Mouse (Mus musculus): ENCODE measurements around the gene 4930535I16Rik. TPM values are rescaled to one million over a fixed set of nuclear protein-coding genes. Genes with fewer than 3 reads are reported as not detected.
A peak's percentile ranks its signal among the peaks of the same experiment; 100 is the strongest.

Gene 4930535I16Rik
- polyA plus RNA-seq, 1 experiment from 2014 or later: not detected

- Histone ChIP-seq H3K4me2 (peak within 1 kb of the TSS; percentile 79), H3K9ac (peak within 1 kb of the TSS; percentile 86), H3K9me3 (no peaks in the 10 kb centered on the region), H3K27ac (replicated peaks) (peak within 1 kb of the TSS; percentile 79), H3K27me3 (no peaks in the 10 kb centered on the region), H3K36me3 (peaks cover 7% of the 10 kb centered on the region), H3K4me1 (replicated peaks) (peaks cover 26% of the 10 kb centered on the region), H3K4me3 (peak within 1 kb of the TSS; percentile 82)
- WGBS: 2% methylated on average over 45 of the region's 49 CpGs
- peak; percentile 100 for ATAC-seq (ENCODE audit: low read depth)
Observed at GRCm38 (mm10) chr4:123904333-123905125, 13.3 kb downstream of the 4930535I16Rik start, which contains the start of gene Mycbp. Gene Mycbp (plus strand): TSS chr4:123904832.

GRCm38 (mm10) chr4:123903432-123903831 is 14.4 kb downstream of the 4930535I16Rik start:
- no peaks in the 10 kb centered on the region for H3K27me3 ChIP-seq
- peaks cover 26% of the 10 kb centered on the region for H3K4me1 ChIP-seq (replicated peaks)
- H3K4me3 ChIP-seq: no peak overlapping the region
- H3K27ac ChIP-seq (replicated peaks): no peak overlapping the region
- H3K4me2 ChIP-seq: no peak overlapping the region
- WGBS: 72% methylated on average over 3 of the region's 3 CpGs
- no peaks in the 10 kb centered on the region for H3K9me3 ChIP-seq
- H3K9ac ChIP-seq: no peak overlapping the region
- no peak for ATAC-seq (ENCODE audit: low read depth)
- no peaks in the 10 kb centered on the region for H3K36me3 ChIP-seq

GRCm38 (mm10) chr4:123898696-123899095 is 19.1 kb downstream of the 4930535I16Rik start:
- H3K27me3 ChIP-seq: no peaks in the 10 kb centered on the region
- no peaks in the 10 kb centered on the region for H3K36me3 ChIP-seq
- H3K4me1 ChIP-seq (replicated peaks): peaks cover 1% of the 10 kb centered on the region; the same call in 1 of the 2 replicates
- H3K9ac ChIP-seq: no peak overlapping the region
- no peak overlapping the region for H3K27ac ChIP-seq (replicated peaks)
- whole genome bisulfite sequencing: 10% methylated on average over 5 of the region's 5 CpGs
- no peak overlapping the region for H3K4me3 ChIP-seq
- no peak overlapping the region for H3K4me2 ChIP-seq
- no peaks in the 10 kb centered on the region for H3K9me3 ChIP-seq
- no peak for ATAC-seq (ENCODE audit: low read depth)

- Histone ChIP-seq H3K27me3 (no peaks in the 10 kb centered on the region), H3K4me1 (replicated peaks) (no peaks in the 10 kb centered on the region), H3K9me3 (no peaks in the 10 kb centered on the region; the same call in 1 of the 2 replicates), H3K9ac (no peak overlapping the region), H3K4me3 (no peak overlapping the region), H3K36me3 (no peaks in the 10 kb centered on the region), H3K27ac (replicated peaks) (no peak overlapping the region), H3K4me2 (no peak overlapping the region)
- ATAC-seq (ENCODE audit: low read depth): no peak
- 88% methylated on average over 4 of the region's 4 CpGs for WGBS
Observed at GRCm38 (mm10) chr4:123894295-123894694, 23.5 kb downstream of the 4930535I16Rik start.

- no peaks in the 10 kb centered on the region; the same call in 1 of the 2 replicates for H3K9me3 ChIP-seq
- no peak overlapping the region for H3K4me3 ChIP-seq
- no peak for ATAC-seq (ENCODE audit: low read depth)
- H3K36me3 ChIP-seq: no peaks in the 10 kb centered on the region
- no peak overlapping the region for H3K27ac ChIP-seq (replicated peaks)
- H3K4me2 ChIP-seq: no peak overlapping the region
- H3K4me1 ChIP-seq (replicated peaks): no peaks in the 10 kb centered on the region
- H3K9ac ChIP-seq: no peak overlapping the region
- H3K27me3 ChIP-seq: no peaks in the 10 kb centered on the region
- WGBS: 93% methylated on average over 5 of the region's 5 CpGs
Observed at GRCm38 (mm10) chr4:123893726-123894125, 24.1 kb downstream of the 4930535I16Rik start.

Other genes starting within 250 kb of the 4930535I16Rik start
- 57.7 and 59.3 TPM in 2 replicates for gene Macf1, start 233.7 kb downstream of the 4930535I16Rik start, polyA plus RNA-seq (2015; fragmentation: Nextera tagmentation; extraction: Ambion mirVana)
- 469 and 474 TPM in 2 replicates for gene Ndufs5, start 199.8 kb downstream of the 4930535I16Rik start, polyA plus RNA-seq (2015; fragmentation: Nextera tagmentation; extraction: Ambion mirVana)
- gene Akirin1, start 167.7 kb downstream of the 4930535I16Rik start, polyA plus RNA-seq (2015; fragmentation: Nextera tagmentation; extraction: Ambion mirVana): 81.7 and 88.7 TPM in 2 replicates
- 0.64 and 1.5 TPM in 2 replicates for gene Rhbdl2, start 130.1 kb downstream of the 4930535I16Rik start, polyA plus RNA-seq (2015; fragmentation: Nextera tagmentation; extraction: Ambion mirVana)
- gene 4933427I04Rik, start 58.3 kb downstream of the 4930535I16Rik start, polyA plus RNA-seq (2015; fragmentation: Nextera tagmentation; extraction: Ambion mirVana): 0.20 TPM in 1 of 2 replicates, not detected in the other
- gene Mycbp, start 13.2 kb downstream of the 4930535I16Rik start, polyA plus RNA-seq (2015; fragmentation: Nextera tagmentation; extraction: Ambion mirVana): 33.5 and 39.3 TPM in 2 replicates
- gene Rragc, start 576 bp downstream of the 4930535I16Rik start, polyA plus RNA-seq (2015; fragmentation: Nextera tagmentation; extraction: Ambion mirVana): 49.9 and 58.3 TPM in 2 replicates